Mouse (Mus musculus): ENCODE data around the gene Cd164.

DNA sequence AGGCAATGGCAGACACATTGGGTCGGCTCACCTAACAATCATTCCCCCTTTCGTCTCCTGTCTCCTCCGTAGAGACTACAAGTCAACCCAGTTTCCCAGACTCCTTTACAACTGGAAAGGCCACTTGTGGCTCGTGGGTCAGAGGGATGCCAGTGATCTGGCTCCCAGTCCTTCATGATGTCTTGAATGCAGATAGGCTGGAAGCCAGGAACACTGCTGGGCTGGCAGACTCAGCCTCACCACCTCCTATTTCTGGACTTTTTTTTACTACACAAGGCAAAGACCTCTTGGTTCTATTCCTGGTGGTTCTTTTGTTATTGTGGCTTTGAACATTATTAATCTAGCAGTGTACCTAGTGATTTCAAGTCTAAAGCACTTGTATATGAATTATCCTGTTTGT lies 4.9 kb upstream of the Cd164 start:
- TF ChIP-seq CTCF (IDR thresholded peaks at IDR 0.05; ENCODE audit: low read depth): no peak
- no peak for TF ChIP-seq EP300 (IDR thresholded peaks at IDR 0.05; ENCODE audit: low read depth)
